Mouse (Mus musculus) CH12.LX (cell line): ENCODE data around the gene Kcnn4. TPM values are rescaled to one million over a fixed set of nuclear protein-coding genes. Genes with fewer than 3 reads are reported as not detected.
"Not testable (repeated sequence)": the region's sequence is repeated elsewhere in the genome, so short reads cannot be mapped to it uniquely, and the experiment has no call there.

Source experiments
- DNase-seq: peaks from one replicate; pipeline ENCODE4 v3.0.0-alpha.2; 2013; ENCODE audit errors: extremely low read depth
- H3K27ac ChIP-seq: 2 replicates; pipeline ENCODE4 v1.5.1; 2012; ENCODE audit warnings: low read depth, mild to moderate bottlenecking, control low read depth, moderate library complexity; ENCODE audit not compliant: insufficient read depth
- H3K27me3 ChIP-seq: replicated peaks from 2 replicates; pipeline ENCODE3; 2012; ENCODE audit warnings: inconsistent platforms
- H3K36me3 ChIP-seq, 2 experiments: replicated peaks in 1 of 2; 2 replicates each; pipeline versions ENCODE3 to v1.6.1; 2012; ENCODE audit warnings: inconsistent platforms in 1 of 2, low read length in 1 of 2, mild to moderate bottlenecking in 1 of 2, mixed read lengths in 1 of 2, moderate library complexity in 1 of 2; ENCODE audit not compliant: control insufficient read depth in 1 of 2, insufficient read depth in 1 of 2
- H3K4me1 ChIP-seq, 2 experiments: 2 replicates each; pipeline ENCODE4 v1.6.1; 2012; ENCODE audit warnings: inconsistent platforms in 1 of 2, moderate library complexity in 1 of 2; ENCODE audit not compliant: insufficient read depth in 2 of 2, control insufficient read depth in 1 of 2
- H3K4me2 ChIP-seq: 2 replicates; pipeline ENCODE4 v1.6.1; 2012; ENCODE audit warnings: low read depth, mild to moderate bottlenecking, control low read depth; ENCODE audit not compliant: poor library complexity, insufficient read depth, severe bottlenecking
- H3K4me3 ChIP-seq, 3 experiments: fragments of 150-350 bp in 1 of 3; sonication (generic) in 1 of 3; replicated peaks in 1 of 3; 2 replicates each; pipeline versions ENCODE3 to v1.5.1; 2011 to 2012; ENCODE audit warnings: low read depth in 2 of 3, low read length in 2 of 3, mild to moderate bottlenecking in 2 of 3, moderate library complexity in 2 of 3, control low read depth in 1 of 3, improper control_type of control experiment in 1 of 3, inconsistent platforms in 1 of 3, mixed read lengths in 1 of 3; ENCODE audit not compliant: poor library complexity in 1 of 3
- H3K79me2 ChIP-seq: replicated peaks from 2 replicates; pipeline ENCODE4 v1.6.1; 2012; ENCODE audit warnings: mild to moderate bottlenecking, moderate library complexity; ENCODE audit not compliant: control insufficient read depth, poor library complexity, insufficient read depth, severe bottlenecking; ENCODE audit errors: extremely low read depth
- H3K9ac ChIP-seq: 2 replicates; pipeline ENCODE4 v1.6.1; 2012; ENCODE audit warnings: low read depth, mild to moderate bottlenecking, control low read depth, moderate library complexity; ENCODE audit not compliant: insufficient read depth
- H3K9me3 ChIP-seq: replicated peaks from 2 replicates; pipeline ENCODE3; 2012; ENCODE audit warnings: low read length, inconsistent platforms, mixed read lengths
- BHLHE40 ChIP-seq: IDR thresholded peaks from 2 replicates; pipeline ENCODE4 v1.6.1; 2011; ENCODE audit warnings: mild to moderate bottlenecking, low read depth, low read length, improper control_type of control experiment
- CTCF ChIP-seq, 2 experiments: IDR thresholded peaks in 1 of 2; conservative IDR thresholded peaks in 1 of 2; 2 replicates each; pipeline ENCODE4 v1.5.1; 2011 to 2012; ENCODE audit warnings: low read depth in 2 of 2, low read length in 2 of 2, improper control_type of control experiment in 1 of 2, inconsistent platforms in 1 of 2, mild to moderate bottlenecking in 1 of 2, moderate library complexity in 1 of 2
- EP300 ChIP-seq: IDR thresholded peaks from 2 replicates; pipeline ENCODE4 v1.6.1; 2011; ENCODE audit warnings: low read length, improper control_type of control experiment
- JUN ChIP-seq: IDR thresholded peaks from 2 replicates; pipeline ENCODE4 v1.6.1; 2011; ENCODE audit warnings: low read depth, mild to moderate bottlenecking, low read length, improper control_type of control experiment, moderate library complexity; ENCODE audit not compliant: insufficient read depth
- MAZ ChIP-seq: IDR thresholded peaks from 2 replicates; pipeline ENCODE4 v1.6.1; 2012; ENCODE audit warnings: low read depth, mild to moderate bottlenecking, inconsistent platforms, low read length, improper control_type of control experiment, moderate library complexity
- MYC ChIP-seq: IDR thresholded peaks from 2 replicates; pipeline ENCODE4 v1.6.1; 2011; ENCODE audit warnings: low read depth, mild to moderate bottlenecking, improper control_type of control experiment, low read length
- NRF1 ChIP-seq: IDR thresholded peaks from 2 replicates; pipeline ENCODE4 v1.6.1; 2014; ENCODE audit warnings: low read depth, mild to moderate bottlenecking, inconsistent platforms, low read length, improper control_type of control experiment, moderate library complexity
- RAD21 ChIP-seq: IDR thresholded peaks from 2 replicates; pipeline ENCODE4 v1.6.1; 2011; ENCODE audit warnings: low read depth, mild to moderate bottlenecking, low read length, improper control_type of control experiment, moderate library complexity
- TBP ChIP-seq: conservative IDR thresholded peaks from 2 replicates; pipeline ENCODE4 v1.6.1; 2011; ENCODE audit warnings: low read depth, low read length, improper control_type of control experiment
- ZKSCAN1 ChIP-seq: IDR thresholded peaks from 2 replicates; pipeline ENCODE4 v1.6.1; 2012; ENCODE audit warnings: low read depth, inconsistent platforms, low read length, improper control_type of control experiment, borderline replicate concordance
- ZNF384 ChIP-seq: IDR thresholded peaks from 2 replicates; pipeline ENCODE4 v1.6.1; 2012; ENCODE audit warnings: low read depth, low read length, improper control_type of control experiment, inconsistent platforms
- dilution Hi-C: fragments of 300-500 bp; cut with MboI; formaldehyde crosslinking; loops from 2 replicates; pipeline ENCODE4 v1.14.3; 2020; ENCODE audit warnings: low sequenced_read_pairs; ENCODE audit not compliant: extremely low pct_unique_long_range_greater_than_20kb, extremely low pct_ligation_motif_present
- in situ Hi-C: fragments of 300-500 bp; cut with MboI; formaldehyde crosslinking; loops from 3 replicates; pipeline ENCODE4 v1.14.3; 2019; ENCODE audit warnings: low sequenced_read_pairs, low pct_ligation_motif_present, low pct_unique_long_range_greater_than_20kb, mixed read lengths
- polyA plus RNA-seq: library from polyadenylated mRNA; unstranded; fragments of >175 nt; gene quantifications from 2 replicates; pipeline ENCODE4 v1.2.1, GENCODE M21; 2012; ENCODE audit warnings: low read depth; ENCODE audit not compliant: insufficient read length
- total RNA-seq, 2 experiments: library from RNA; depleted of rRNA; stranded (reverse); fragments of 300-350 nt in 1 of 2; fragments of >200 nt in 1 of 2; gene quantifications; 2 replicates each; pipeline ENCODE4 v1.2.3; 2012 to 2014

Gene Kcnn4
- total and polyA plus RNA-seq, 3 experiments: 8.2 to 12.9 (median 10.5) TPM

- TF ChIP-seq EP300: no peak
Measured at GRCm38 (mm10) chr7:24399256-24400081, 29.4 kb downstream of the Kcnn4 start, which contains the start of gene Smg9 (continued).

GRCm38 (mm10) chr7:24400082-24400452 lies 30.0 kb downstream of the Kcnn4 start:
- peaks cover 14 to 42% of the 10 kb centered on the region in 2 experiments for H3K36me3 ChIP-seq
- peaks cover 6% of the 10 kb centered on the region for H3K9me3 ChIP-seq
- dilution Hi-C loops: no loop called here
- in situ Hi-C loops: loop anchor here (5.0 kb wide), 1 partner anchor 33 kb away; no protein-coding TSS in a partner anchor
- TF ChIP-seq MYC: no peak
- TF ChIP-seq ZKSCAN1: no peak
- no peak for TF ChIP-seq BHLHE40
- no peak for TF ChIP-seq RAD21
- no peak for TF ChIP-seq MAZ
- TF ChIP-seq NRF1: no peak
- TF ChIP-seq JUN: no peak
- peak; percentile 89; the same call in 1 of the 2 replicates for TF ChIP-seq TBP
- H3K9ac ChIP-seq: peak overlapping the region; percentile 75
- H3K4me1 ChIP-seq: peaks cover 0 to 24% of the 10 kb centered on the region in 2 experiments; a peak in 2 of 4 replicates
- peak overlapping the region; percentile 56 to 80 (median 71) for H3K4me3 ChIP-seq
- no peak for DNase-seq
- no peaks in the 10 kb centered on the region for H3K27me3 ChIP-seq
- peak overlapping the region; percentile 93 for H3K4me2 ChIP-seq
- H3K79me2 ChIP-seq: 0 out of 2 replicates have a peak, but pooled peaks cover 5% of the 10 kb centered on the region
- H3K27ac ChIP-seq: no peak overlapping the region

DNA sequence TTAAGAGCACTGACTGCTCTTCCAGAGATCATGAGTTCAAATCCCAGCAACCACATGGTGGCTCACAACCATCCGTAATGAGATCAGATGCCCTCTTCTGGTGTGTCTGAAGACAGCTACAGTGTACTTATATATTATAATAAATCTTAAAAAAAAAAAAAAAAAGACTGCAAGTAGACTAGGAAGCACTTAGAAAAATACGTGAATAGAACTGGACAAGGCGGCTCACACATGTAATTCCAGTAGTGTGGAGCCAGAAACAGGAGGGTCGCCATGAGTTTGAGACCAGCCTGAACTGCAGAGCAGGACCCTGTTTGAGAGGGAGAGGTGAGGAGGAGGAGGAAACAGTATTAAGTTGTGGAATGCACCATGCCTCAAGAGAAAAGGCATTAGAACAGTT lies 30.4 kb downstream of the Kcnn4 start:
- H3K36me3 ChIP-seq: peaks cover 15 to 46% of the 10 kb centered on the region in 2 experiments
- H3K27me3 ChIP-seq: not testable (repeated sequence)
- in situ Hi-C loops: loop anchor here (5.0 kb wide), 1 partner anchor 33 kb away; no protein-coding TSS in a partner anchor
- 0 out of 2 replicates have a peak overlapping the region, but pooled peaks have one; percentile 93 for H3K4me2 ChIP-seq
- H3K4me3 ChIP-seq: peak overlapping the region in 1 of 3 experiments; percentile 19
- TF ChIP-seq ZNF384 (peak; percentile 61), CTCF (conservative IDR thresholded peaks at IDR 0.05 in 1 of 2, IDR thresholded peaks at IDR 0.05 in 1 of 2; ENCODE audit: low read depth in 2 of 2, low read length in 2 of 2) (peak in 1 of 2 experiments; percentile 9; a peak in 1 of 4 replicates)
- TF ChIP-seq, all 38 proteins: peak for 2; not testable (repeated sequence) for 36
- H3K4me1 ChIP-seq: peaks cover 0 to 20% of the 10 kb centered on the region in 2 experiments; a peak in 2 of 4 replicates
- DNase-seq, H3K9me3 ChIP-seq, H3K27ac ChIP-seq, H3K79me2 ChIP-seq, dilution Hi-C loops, H3K9ac ChIP-seq: not testable (repeated sequence)
